Mouse (Mus musculus): ENCODE measurements around the gene Taf1d. TPM values are rescaled to one million over a fixed set of nuclear protein-coding genes. Genes with fewer than 3 reads are reported as not detected.
A peak's percentile ranks its signal among the peaks of the same experiment; 100 is the strongest.

Gene Taf1d
- total and polyA plus RNA-seq, 3 experiments = 298 to 860 (median 548) TPM

- TF ChIP-seq POLR2AphosphoS5 (IDR thresholded peaks at IDR 0.05; ENCODE audit: borderline replicate concordance, low read depth, low read length) = peak; percentile 81; the same call in 1 of the 2 replicates
- peak; percentile 100 for TF ChIP-seq TCF12 (IDR thresholded peaks at IDR 0.05; ENCODE audit: low read depth, low read length)
These were observed 16.8 kb upstream of the Taf1d start (continued) for GRCm38 (mm10) chr9:15289251-15289650.

GRCm38 (mm10) chr9:15297112-15297511 is 8.9 kb upstream of the Taf1d start:
- peaks cover 2 to 10% of the 10 kb centered on the region in 2 experiments; a peak in 2 of 4 replicates for H3K4me1 ChIP-seq (ENCODE audit: control insufficient read depth in 1 of 2, insufficient read depth in 2 of 2, low read length in 2 of 2)
- TF ChIP-seq ZKSCAN1 (IDR thresholded peaks at IDR 0.05; ENCODE audit: low read depth, low read length) (no peak), CHD2 (IDR thresholded peaks at IDR 0.05; ENCODE audit: low read length) (no peak), EP300 (IDR thresholded peaks at IDR 0.05; ENCODE audit: low read depth in 1 of 2, low read length in 2 of 2) (no peak), POLR2AphosphoS5 (IDR thresholded peaks at IDR 0.05; ENCODE audit: borderline replicate concordance, low read depth, low read length) (no peak), MYB (IDR thresholded peaks at IDR 0.05; ENCODE audit: low read depth, low read length) (no peak), KAT2A (conservative IDR thresholded peaks at IDR 0.05; ENCODE audit: low read depth, low read length) (no peak), ETS1 (IDR thresholded peaks at IDR 0.05; ENCODE audit: low read depth, low read length) (no peak), MXI1 (IDR thresholded peaks at IDR 0.05; ENCODE audit: low read depth, low read length) (no peak), HCFC1 (IDR thresholded peaks at IDR 0.05; ENCODE audit: low read depth, low read length) (no peak), USF2 (IDR thresholded peaks at IDR 0.05; ENCODE audit: borderline replicate concordance in 1 of 2, insufficient read depth in 1 of 2, low read depth in 1 of 2, low read length in 2 of 2) (no peak), RAD21 (IDR thresholded peaks at IDR 0.05; ENCODE audit: low read depth, low read length) (no peak), POLR2AphosphoS2 (IDR thresholded peaks at IDR 0.05; ENCODE audit: low read length) (no peak), SMC3 (IDR thresholded peaks at IDR 0.05; ENCODE audit: low read depth, low read length) (no peak), MAX (IDR thresholded peaks at IDR 0.05; ENCODE audit: low read length) (no peak), MAFK (IDR thresholded peaks at IDR 0.05; ENCODE audit: borderline replicate concordance, low read depth, low read length) (no peak)
- no peaks in the 10 kb centered on the region for H3K27me3 ChIP-seq (ENCODE audit: control insufficient read depth in 1 of 2, insufficient read depth in 2 of 2, low read length in 2 of 2)
- no peaks in the 10 kb centered on the region for H3K79me2 ChIP-seq (ENCODE audit: control insufficient read depth, insufficient read depth, low read length, poor library complexity)
- H3K4me3 ChIP-seq (ENCODE audit: control insufficient read depth in 1 of 2, insufficient read depth in 1 of 2, low read depth in 2 of 2, low read length in 2 of 2) = no peak overlapping the region
- no peak for DNase-seq (ENCODE audit: low read depth, low spot score)
- no peak overlapping the region for H3K27ac ChIP-seq (ENCODE audit: control insufficient read depth, low read depth, low read length)
- no peak overlapping the region for H3K9ac ChIP-seq (ENCODE audit: control insufficient read depth, low read depth, low read length, poor library complexity, severe bottlenecking)
- peaks cover 0 to 17% of the 10 kb centered on the region in 2 experiments; a peak in 2 of 4 replicates for H3K36me3 ChIP-seq (ENCODE audit: control insufficient read depth in 1 of 2, insufficient read depth in 2 of 2, low read length in 2 of 2)
- no peaks in the 10 kb centered on the region for H3K9me3 ChIP-seq (replicated peaks; ENCODE audit: insufficient read depth, low read length)

- Histone ChIP-seq H3K36me3 (ENCODE audit: control insufficient read depth in 1 of 2, insufficient read depth in 2 of 2, low read length in 2 of 2) (peaks cover 0 to 19% of the 10 kb centered on the region in 2 experiments; a peak in 2 of 4 replicates), H3K79me2 (ENCODE audit: control insufficient read depth, insufficient read depth, low read length, poor library complexity) (no peaks in the 10 kb centered on the region), H3K4me3 (ENCODE audit: control insufficient read depth in 1 of 2, insufficient read depth in 1 of 2, low read depth in 2 of 2, low read length in 2 of 2) (no peak overlapping the region), H3K4me1 (ENCODE audit: control insufficient read depth in 1 of 2, insufficient read depth in 2 of 2, low read length in 2 of 2) (peaks cover 2 to 15% of the 10 kb centered on the region in 2 experiments; a peak in 3 of 4 replicates), H3K27ac (ENCODE audit: control insufficient read depth, low read depth, low read length) (no peak overlapping the region), H3K9ac (ENCODE audit: control insufficient read depth, low read depth, low read length, poor library complexity, severe bottlenecking) (no peak overlapping the region), H3K27me3 (ENCODE audit: control insufficient read depth in 1 of 2, insufficient read depth in 2 of 2, low read length in 2 of 2) (no peaks in the 10 kb centered on the region), H3K9me3 (replicated peaks; ENCODE audit: insufficient read depth, low read length) (no peaks in the 10 kb centered on the region)
- no peak for DNase-seq (ENCODE audit: low read depth, low spot score)
- TF ChIP-seq MXI1 (IDR thresholded peaks at IDR 0.05; ENCODE audit: low read depth, low read length) = no peak
- no peak for TF ChIP-seq ETS1 (IDR thresholded peaks at IDR 0.05; ENCODE audit: low read depth, low read length)
- no peak for TF ChIP-seq POLR2A (IDR thresholded peaks at IDR 0.05; ENCODE audit: control insufficient read depth in 1 of 2, insufficient read depth in 1 of 2, low read depth in 1 of 2, low read length in 2 of 2, poor library complexity in 1 of 2)
- no peak for TF ChIP-seq MEF2A (IDR thresholded peaks at IDR 0.05; ENCODE audit: extremely low read depth, insufficient replicate concordance, low read depth, low read length, poor library complexity, severe bottlenecking)
- no peak for TF ChIP-seq SIN3A (IDR thresholded peaks at IDR 0.05; ENCODE audit: low read length)
- no peak for TF ChIP-seq CHD1 (IDR thresholded peaks at IDR 0.05; ENCODE audit: low read depth, low read length)
- TF ChIP-seq HCFC1 (IDR thresholded peaks at IDR 0.05; ENCODE audit: low read depth, low read length) = no peak
- TF ChIP-seq ELF1 (IDR thresholded peaks at IDR 0.05; ENCODE audit: low read depth, low read length) = no peak
- TF ChIP-seq NELFE (IDR thresholded peaks at IDR 0.05; ENCODE audit: low read depth, low read length) = no peak
- no peak for TF ChIP-seq CHD2 (IDR thresholded peaks at IDR 0.05; ENCODE audit: low read length)
- no peak for TF ChIP-seq USF2 (IDR thresholded peaks at IDR 0.05; ENCODE audit: borderline replicate concordance in 1 of 2, insufficient read depth in 1 of 2, low read depth in 1 of 2, low read length in 2 of 2)
- no peak for TF ChIP-seq ZNF384 (IDR thresholded peaks at IDR 0.05; ENCODE audit: low read depth, low read length)
- TF ChIP-seq GABPA (IDR thresholded peaks at IDR 0.05; ENCODE audit: low read depth, low read length) = no peak
- no peak for TF ChIP-seq RCOR1 (IDR thresholded peaks at IDR 0.05; ENCODE audit: low read depth, low read length)
- TF ChIP-seq POLR2AphosphoS5 (IDR thresholded peaks at IDR 0.05; ENCODE audit: borderline replicate concordance, low read depth, low read length) = no peak
- no peak for TF ChIP-seq USF1 (IDR thresholded peaks at IDR 0.05; ENCODE audit: low read depth, low read length)
These were observed 7.6 kb upstream of the Taf1d start for GRCm38 (mm10) chr9:15298451-15298850.

Data from MEL (cell line).